Mouse (Mus musculus) midbrain, embryonic 14.5 days (tissue): ENCODE data around the gene Erbb3. TPM values are rescaled to one million over a fixed set of nuclear protein-coding genes. Genes with fewer than 3 reads are reported as not detected.
"Not testable (repeated sequence)": the region's sequence is repeated elsewhere in the genome, so short reads cannot be mapped to it uniquely, and the experiment has no call there.

Experiments used
- ATAC-seq: fragments of 200-750 bp; cut with Nextera tagmentation; 2 replicates; pipeline ENCODE4 v1.8.0; 2017; ENCODE audit warnings: moderate number of reproducible peaks, moderate library complexity; ENCODE audit not compliant: low FRiP score, low TSS enrichment
- DNase-seq: peaks from one replicate; pipeline ENCODE4 v3.0.0-alpha.2; 2015
- H3K27ac ChIP-seq: fragments of 300-500 bp; sonication (generic); replicated peaks from 2 replicates; pipeline ENCODE4 v1.5.1; 2014; ENCODE audit warnings: mild to moderate bottlenecking, low read depth, low read length, moderate library complexity
- H3K27me3 ChIP-seq: fragments of 300-500 bp; sonication (generic); 2 replicates; pipeline ENCODE4 v1.6.1; 2014; ENCODE audit warnings: low read length, control low read depth, mixed read lengths; ENCODE audit not compliant: control insufficient read depth, insufficient read depth
- H3K36me3 ChIP-seq: fragments of 300-500 bp; sonication (generic); 2 replicates; pipeline ENCODE4 v1.6.1; 2014; ENCODE audit warnings: low read length, control low read depth; ENCODE audit not compliant: control insufficient read depth, insufficient read depth
- H3K4me1 ChIP-seq: fragments of 300-500 bp; sonication (generic); 2 replicates; pipeline ENCODE4 v1.6.1; 2014; ENCODE audit warnings: mild to moderate bottlenecking, antibody characterized with exemption, low read length, control low read depth; ENCODE audit not compliant: control insufficient read depth, insufficient read depth
- H3K4me2 ChIP-seq: fragments of 300-500 bp; sonication (generic); 2 replicates; pipeline ENCODE4 v1.6.1; 2014; ENCODE audit warnings: mild to moderate bottlenecking, low read length, moderate library complexity
- H3K4me3 ChIP-seq: fragments of 300-500 bp; sonication (generic); replicated peaks from 2 replicates; pipeline ENCODE4 v1.5.1; 2014; ENCODE audit warnings: low read depth, low read length
- H3K9ac ChIP-seq: fragments of 300-500 bp; sonication (generic); replicated peaks from 2 replicates; pipeline ENCODE4 v1.6.1; 2014; ENCODE audit warnings: mild to moderate bottlenecking, low read length, moderate library complexity
- H3K9me3 ChIP-seq: fragments of 300-500 bp; sonication (generic); 2 replicates; pipeline ENCODE4 v1.6.1; 2016; ENCODE audit warnings: low read length, control low read depth, mixed read lengths; ENCODE audit not compliant: control insufficient read depth
- WGBS: fragments of 180-500 bp; shearing (Covaris S2); extraction: QIAGEN DNeasy Blood & Tissue Kit; methylation state at CpG from one replicate; pipeline ENCODE4 v1.1.7; 2014; 5-methylcytosine and 5-hydroxymethylcytosine counted together
- polyA plus RNA-seq: library from polyadenylated mRNA; unstranded; fragments of >200 nt; fragmentation: Nextera tagmentation; extraction: Ambion mirVana; gene quantifications from 2 replicates; pipeline ENCODE4 v1.2.1, GENCODE M21; 2014

Gene Erbb3
- 0.26 and 0.47 TPM in 2 replicates for polyA plus RNA-seq

DNA sequence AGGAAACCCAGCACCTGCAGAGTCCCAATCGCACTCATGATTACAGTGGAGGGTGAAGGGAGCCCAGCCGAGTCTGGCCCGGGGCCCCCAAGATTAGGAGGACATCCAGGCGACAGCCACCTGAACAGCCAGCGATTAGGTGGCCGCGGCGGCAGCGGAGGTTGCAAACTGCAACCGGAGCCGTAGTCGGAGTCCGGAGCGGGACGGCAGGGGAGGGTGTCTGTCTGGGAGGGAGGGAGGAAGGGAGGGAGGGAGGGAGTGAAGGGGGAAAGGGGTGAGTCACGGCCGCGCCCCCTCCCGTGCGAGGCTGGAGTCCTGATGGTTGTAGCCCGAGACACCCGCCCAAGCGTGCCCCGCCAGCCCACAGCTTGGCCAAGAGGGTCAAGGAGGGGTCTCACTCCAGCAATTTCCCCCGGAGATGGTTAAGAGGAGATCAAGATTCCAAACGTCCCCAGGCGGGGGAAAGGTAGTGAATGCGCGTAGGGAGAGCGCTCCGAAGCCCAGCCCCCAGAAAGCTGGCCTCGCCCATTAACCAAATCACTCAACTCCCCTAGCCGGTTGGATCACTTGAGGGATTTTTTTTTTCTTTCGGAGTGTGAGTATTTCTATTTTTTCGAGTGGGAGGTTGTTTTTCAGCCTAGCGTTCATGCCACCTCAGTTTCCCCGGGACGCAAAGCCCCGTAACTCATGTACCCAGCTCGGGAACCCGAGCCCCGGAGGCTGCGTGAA lies at the start of gene Erbb3:
TSS of gene Erbb3 (minus strand) at position 189 of the 729 bp plus-strand sequence.
- Histone ChIP-seq H3K4me3 (peak within 1 kb of the TSS; percentile 56), H3K4me2 (peak within 1 kb of the TSS; percentile 97), H3K9me3 (no peaks in the 10 kb centered on the region), H3K36me3 (no peaks in the 10 kb centered on the region), H3K27ac (no peak within 1 kb of the TSS), H3K4me1 (peaks cover 9% of the 10 kb centered on the region), H3K27me3 (peaks cover 34% of the 10 kb centered on the region), H3K9ac (peak within 1 kb of the TSS; percentile 48)
- DNase-seq = peak; percentile 60
- under 1% methylated on average over 43 of the region's 43 CpGs for WGBS
- peak; percentile 41; the same call in 1 of the 2 replicates for ATAC-seq

DNA sequence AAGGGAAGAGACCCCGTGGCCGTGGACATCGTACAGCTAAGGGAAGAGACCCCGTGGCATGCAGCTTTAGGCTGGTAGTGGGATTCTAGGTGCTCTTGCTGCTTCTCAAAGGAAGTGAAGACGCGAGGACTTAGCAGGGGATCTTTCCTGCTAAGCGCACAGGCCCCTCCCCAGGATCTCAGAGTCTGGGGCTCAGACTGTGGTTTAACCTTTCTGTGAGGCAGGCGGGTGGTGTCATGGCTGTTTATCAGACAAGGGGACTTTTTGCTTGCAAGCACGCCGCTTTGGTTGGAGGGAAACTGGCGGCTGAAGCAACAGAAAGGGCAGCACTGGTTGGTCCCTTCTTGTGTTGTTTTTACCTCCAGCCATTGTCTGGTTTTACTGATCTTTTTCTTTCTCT lies 47.6 kb upstream of the Erbb3 start:
- WGBS = 4% methylated on average over 11 of the region's 11 CpGs
- peak overlapping the region; percentile 22 for H3K4me2 ChIP-seq
- H3K27me3 ChIP-seq = no peaks in the 10 kb centered on the region
- no peak overlapping the region for H3K9ac ChIP-seq
- DNase-seq (peak; percentile 31), ATAC-seq (no peak)
- H3K9me3 ChIP-seq = no peaks in the 10 kb centered on the region
- H3K4me1 ChIP-seq = no peaks in the 10 kb centered on the region
- peaks cover 84% of the 10 kb centered on the region for H3K36me3 ChIP-seq
- no peak overlapping the region for H3K4me3 ChIP-seq
- H3K27ac ChIP-seq = no peak overlapping the region

DNA sequence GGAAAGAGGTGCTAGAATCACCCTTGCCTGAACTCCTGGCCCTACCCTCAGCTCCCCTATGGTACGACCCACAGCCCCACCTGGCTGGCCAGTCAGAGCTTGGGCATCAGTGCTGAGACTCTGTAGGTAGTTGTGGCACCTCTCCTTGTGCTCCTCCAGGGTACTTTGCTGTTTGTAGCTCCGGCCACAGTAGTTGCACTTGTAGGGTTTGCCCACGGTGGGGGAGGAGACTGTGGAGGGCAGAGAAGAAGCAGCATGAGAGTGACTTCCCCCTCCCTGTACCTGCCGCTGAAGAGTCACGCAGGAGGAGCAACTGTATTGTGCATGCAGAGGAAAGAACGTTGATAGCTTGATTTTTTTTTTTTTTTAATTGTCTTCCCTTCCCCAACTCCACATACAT lies 47.1 kb upstream of the Erbb3 start:
- H3K27me3 ChIP-seq = no peaks in the 10 kb centered on the region
- H3K9me3 ChIP-seq = no peaks in the 10 kb centered on the region
- no peak overlapping the region for H3K27ac ChIP-seq
- ATAC-seq (no peak), DNase-seq (no peak)
- no peak overlapping the region for H3K9ac ChIP-seq
- no peak overlapping the region for H3K4me3 ChIP-seq
- H3K4me2 ChIP-seq = peak overlapping the region; percentile 22; the same call in 1 of the 2 replicates
- H3K4me1 ChIP-seq = no peaks in the 10 kb centered on the region
- H3K36me3 ChIP-seq = peaks cover 80% of the 10 kb centered on the region
- 49% methylated on average over 6 of the region's 6 CpGs for WGBS

DNA sequence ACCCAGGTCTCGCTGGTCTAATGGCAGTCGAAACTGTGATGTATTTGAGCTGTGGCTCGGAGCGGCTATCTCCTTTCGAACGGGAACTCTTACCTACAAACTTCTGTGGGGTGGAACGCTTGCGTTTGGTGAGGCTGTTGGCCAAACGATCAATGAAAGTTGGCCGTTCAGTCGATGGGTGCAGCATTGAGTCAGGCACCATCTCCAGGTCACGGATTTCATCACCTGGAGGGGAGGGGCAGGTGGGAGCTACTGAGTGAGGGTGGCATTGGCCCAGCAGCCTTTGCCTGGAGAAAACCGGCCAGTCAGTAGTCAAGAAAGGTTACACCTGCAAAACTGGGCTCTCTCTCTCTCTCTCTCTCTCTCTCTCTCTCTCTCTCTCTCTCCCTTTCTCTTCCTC lies 46.2 kb upstream of the Erbb3 start:
- H3K4me2 ChIP-seq = no peak overlapping the region
- 96% methylated on average over 13 of the region's 13 CpGs for WGBS
- H3K9me3 ChIP-seq = no peaks in the 10 kb centered on the region
- H3K27me3 ChIP-seq = no peaks in the 10 kb centered on the region
- ATAC-seq (no peak), DNase-seq (no peak)
- no peak overlapping the region for H3K9ac ChIP-seq
- H3K36me3 ChIP-seq = peaks cover 72% of the 10 kb centered on the region
- no peaks in the 10 kb centered on the region for H3K4me1 ChIP-seq
- no peak overlapping the region for H3K27ac ChIP-seq
- H3K4me3 ChIP-seq = no peak overlapping the region

DNA sequence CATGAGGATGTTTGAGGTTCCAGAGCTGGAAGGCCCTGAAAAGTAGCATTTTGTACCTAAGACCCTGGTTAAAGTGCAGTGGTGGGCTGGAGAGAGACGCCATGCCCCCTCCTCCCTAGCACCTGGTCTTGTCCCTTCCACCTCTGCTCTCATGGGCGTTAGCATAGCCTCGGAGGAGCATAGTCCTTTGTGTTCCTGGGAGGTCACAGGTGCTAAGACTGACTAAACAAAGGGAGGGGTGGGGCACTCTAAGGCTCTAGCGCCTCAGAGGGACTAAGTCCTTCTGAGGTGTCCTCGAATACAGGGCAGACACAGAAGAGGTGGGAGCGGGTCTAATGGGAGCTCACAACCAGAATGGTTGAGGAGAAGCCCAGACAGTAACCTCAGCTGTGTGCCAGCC lies 42.1 kb upstream of the Erbb3 start:
- no peak for ATAC-seq
- H3K9me3 ChIP-seq = no peaks in the 10 kb centered on the region
- H3K27ac ChIP-seq = no peak overlapping the region
- 15% methylated on average over 6 of the region's 6 CpGs for WGBS
- H3K4me2 ChIP-seq = no peak overlapping the region
- DNase-seq = no peak
- H3K9ac ChIP-seq = no peak overlapping the region
- H3K36me3 ChIP-seq = peaks cover 42% of the 10 kb centered on the region
- no peaks in the 10 kb centered on the region for H3K27me3 ChIP-seq
- no peaks in the 10 kb centered on the region for H3K4me1 ChIP-seq
- no peak overlapping the region for H3K4me3 ChIP-seq

DNA sequence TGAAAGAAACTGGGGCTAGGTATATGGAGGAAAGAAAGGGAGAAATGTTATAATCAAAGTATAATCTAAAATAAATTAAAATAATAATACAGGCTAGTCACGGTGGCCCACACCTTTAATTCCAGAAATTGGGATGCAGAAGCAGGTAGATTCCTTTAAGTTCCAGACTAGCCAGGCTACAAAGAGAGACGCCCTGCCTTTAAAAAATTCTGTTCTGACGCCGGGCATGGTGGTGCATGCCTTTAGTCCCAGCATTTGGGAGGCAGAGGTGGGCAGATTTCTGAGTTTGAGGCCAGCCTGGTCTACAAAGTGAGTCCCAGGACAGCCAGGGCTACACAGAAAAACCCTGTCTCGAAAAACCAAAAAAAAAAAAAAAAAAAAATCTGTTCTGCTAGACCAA lies 40.9 kb upstream of the Erbb3 start:
- H3K4me2 ChIP-seq, H3K4me1 ChIP-seq, H3K4me3 ChIP-seq, ATAC-seq, H3K27ac ChIP-seq, DNase-seq, H3K9me3 ChIP-seq, H3K27me3 ChIP-seq, H3K9ac ChIP-seq: not testable (repeated sequence)
- WGBS = 86% methylated on average over 5 of the region's 5 CpGs
- H3K36me3 ChIP-seq = peaks cover 32% of the 10 kb centered on the region

DNA sequence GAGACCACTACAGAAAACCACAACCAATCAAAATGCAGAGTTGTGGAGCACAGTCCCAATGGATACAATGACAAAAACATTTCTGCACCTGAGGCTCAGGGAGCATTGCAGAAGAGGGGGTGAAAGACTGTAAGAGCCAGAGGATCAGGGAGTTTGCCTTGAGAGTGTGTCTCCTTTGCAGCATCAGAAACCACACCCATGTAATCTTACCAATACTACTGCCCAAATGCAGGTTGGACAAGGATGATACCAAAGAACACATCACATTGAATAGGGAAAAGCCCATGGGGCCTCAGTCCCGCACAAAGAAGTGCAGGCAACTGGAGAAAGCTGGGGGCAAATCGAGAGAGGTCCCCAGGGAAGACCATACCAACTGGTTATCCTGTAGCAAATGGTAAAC lies 40.3 kb upstream of the Erbb3 start:
- ATAC-seq = no peak
- no peak overlapping the region for H3K9ac ChIP-seq
- no peak for DNase-seq

DNA sequence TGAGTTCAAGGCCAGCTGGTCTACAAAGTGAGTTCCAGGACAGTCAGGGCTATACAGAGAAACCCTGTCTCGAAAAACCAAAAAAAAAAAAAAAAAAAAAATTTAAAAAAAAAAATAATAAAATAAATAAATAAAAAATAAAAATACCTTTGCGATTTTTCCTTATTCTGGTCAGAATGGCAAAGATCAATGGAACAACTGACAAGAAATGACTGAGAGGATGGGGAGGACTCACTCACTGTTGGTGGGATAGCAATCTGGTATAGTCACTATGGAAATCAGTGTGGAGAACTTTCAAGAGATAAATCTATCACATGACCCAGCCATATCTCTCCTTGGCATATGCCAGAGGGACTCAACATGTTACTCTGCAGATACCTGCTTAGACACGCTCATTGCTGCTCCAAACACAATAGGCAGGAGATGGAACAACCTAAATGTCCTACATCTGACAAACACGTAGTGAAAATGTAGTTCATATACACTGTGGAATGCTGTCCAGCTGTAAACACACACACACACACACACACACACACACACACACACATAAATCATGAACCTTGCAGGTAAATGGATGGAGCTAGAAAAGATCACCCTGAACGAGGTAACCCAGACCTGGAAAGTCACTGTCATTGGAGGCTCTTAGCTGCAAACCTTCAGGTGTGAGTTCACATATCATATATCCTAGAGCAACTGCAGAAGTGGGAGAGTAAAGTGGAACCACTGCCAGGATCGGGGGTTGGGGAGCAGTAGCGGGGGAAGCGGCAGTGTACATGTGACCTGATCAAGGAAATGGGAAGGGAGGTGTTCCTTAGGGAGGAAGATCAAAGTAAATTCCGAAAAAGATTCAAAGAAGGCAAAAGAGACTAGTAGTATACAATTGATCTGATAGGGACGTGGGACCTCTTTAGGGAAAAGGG lies 38.2 kb upstream of the Erbb3 start:
- no peak overlapping the region for H3K27ac ChIP-seq
- no peak for DNase-seq
- WGBS = 87% methylated on average over 10 of the region's 10 CpGs

More for the DNA sequence above, 40.3 kb upstream of the Erbb3 start:
- no peak overlapping the region for H3K4me2 ChIP-seq
- peaks cover 7% of the 10 kb centered on the region for H3K4me1 ChIP-seq
- H3K36me3 ChIP-seq = peaks cover 32% of the 10 kb centered on the region
- no peak overlapping the region for H3K4me3 ChIP-seq
- WGBS = 68% methylated on average over 2 of the region's 2 CpGs
- no peaks in the 10 kb centered on the region for H3K9me3 ChIP-seq
- H3K27ac ChIP-seq = no peak overlapping the region
- no peaks in the 10 kb centered on the region for H3K27me3 ChIP-seq

More for the DNA sequence above, 38.2 kb upstream of the Erbb3 start:
- no peaks in the 10 kb centered on the region for H3K9me3 ChIP-seq
- H3K36me3 ChIP-seq = peaks cover 29% of the 10 kb centered on the region
- ATAC-seq = no peak
- no peak overlapping the region for H3K4me2 ChIP-seq
- H3K4me1 ChIP-seq = peaks cover 7% of the 10 kb centered on the region
- H3K4me3 ChIP-seq = no peak overlapping the region
- H3K27me3 ChIP-seq = no peaks in the 10 kb centered on the region
- H3K9ac ChIP-seq = no peak overlapping the region
